Mouse (Mus musculus) neural tube, embryonic 13.5 days (tissue): ENCODE results near the gene Adgrg5. TPM values are rescaled to one million over a fixed set of nuclear protein-coding genes. Genes with fewer than 3 reads are reported as not detected.

Experiments used
- ATAC-seq: fragments of 200-750 bp; cut with Nextera tagmentation; 2 replicates; pipeline ENCODE4 v1.8.0; 2017; ENCODE audit warnings: low read depth, mild to moderate bottlenecking, moderate TSS enrichment, moderate library complexity
- H3K27ac ChIP-seq: fragments of 300-500 bp; sonication (generic); replicated peaks from 2 replicates; pipeline ENCODE4 v1.5.1; 2015; ENCODE audit warnings: moderate library complexity, mild to moderate bottlenecking, inconsistent platforms
- H3K27me3 ChIP-seq: fragments of 300-500 bp; sonication (generic); 2 replicates; pipeline ENCODE4 v1.6.1; 2015; ENCODE audit warnings: mild to moderate bottlenecking, inconsistent platforms
- H3K36me3 ChIP-seq: fragments of 300-500 bp; sonication (generic); 2 replicates; pipeline ENCODE4 v1.6.1; 2015; ENCODE audit warnings: mild to moderate bottlenecking, inconsistent platforms
- H3K4me1 ChIP-seq: fragments of 300-500 bp; sonication (generic); replicated peaks from 2 replicates; pipeline ENCODE4 v1.6.1; 2015; ENCODE audit warnings: inconsistent platforms
- H3K4me2 ChIP-seq: fragments of 300-500 bp; sonication (generic); 2 replicates; pipeline ENCODE4 v1.6.1; 2015; ENCODE audit warnings: inconsistent platforms, mild to moderate bottlenecking, moderate library complexity
- H3K4me3 ChIP-seq: fragments of 300-500 bp; sonication (generic); 2 replicates; pipeline ENCODE4 v1.5.1; 2015; ENCODE audit warnings: mild to moderate bottlenecking, inconsistent platforms
- H3K9ac ChIP-seq: fragments of 300-500 bp; sonication (generic); 2 replicates; pipeline ENCODE4 v1.6.1; 2015; ENCODE audit warnings: moderate library complexity, mild to moderate bottlenecking, inconsistent platforms
- H3K9me3 ChIP-seq: fragments of 300-500 bp; sonication (generic); 2 replicates; pipeline ENCODE4 v1.6.1; 2016; ENCODE audit warnings: inconsistent platforms
- WGBS: fragments of 180-500 bp; shearing (Covaris S2); methylation state at CpG from one replicate; pipeline ENCODE4 v1.1.7; 2015; 5-methylcytosine and 5-hydroxymethylcytosine counted together
- polyA plus RNA-seq: library from polyadenylated mRNA; unstranded; fragments of >200 nt; fragmentation: Nextera tagmentation; extraction: Ambion mirVana; gene quantifications from 2 replicates; pipeline ENCODE4 v1.2.1, GENCODE M21; 2015

The Adgrg5 gene
- polyA plus RNA-seq, 1 experiment from 2014 or later: 0.07 TPM

GRCm38 (mm10) chr8:94953624-94954367 lies 30.3 kb downstream of the Adgrg5 start:
- Histone ChIP-seq H3K27ac (no peak overlapping the region), H3K27me3 (no peaks in the 10 kb centered on the region), H3K36me3 (no peaks in the 10 kb centered on the region), H3K9me3 (no peaks in the 10 kb centered on the region), H3K4me3 (no peak overlapping the region), H3K4me2 (no peak overlapping the region), H3K4me1 (peaks cover 22% of the 10 kb centered on the region), H3K9ac (no peak overlapping the region)
- 70% methylated on average over 7 of the region's 7 CpGs for WGBS
- no peak for ATAC-seq

DNA sequence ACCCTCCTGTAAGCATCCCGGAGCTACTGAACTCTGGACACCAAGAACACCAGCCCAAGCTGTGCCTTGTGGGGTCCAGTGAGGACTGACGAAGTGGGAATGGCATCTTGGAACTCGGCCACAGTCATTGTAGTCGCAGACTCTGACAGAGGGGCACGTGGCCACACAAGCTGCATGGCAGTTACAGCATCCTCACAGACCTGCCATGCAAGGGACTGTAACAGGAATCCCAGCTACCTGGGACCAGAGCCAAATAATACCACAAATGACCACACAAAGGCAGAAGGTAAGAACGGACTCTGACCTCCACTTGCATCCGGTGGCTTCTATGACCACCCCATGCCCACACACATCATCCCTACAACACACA lies 30.9 kb downstream of the Adgrg5 start:
- peaks cover 22% of the 10 kb centered on the region for H3K4me1 ChIP-seq
- no peak overlapping the region for H3K9ac ChIP-seq
- H3K9me3 ChIP-seq: no peaks in the 10 kb centered on the region
- H3K27me3 ChIP-seq: no peaks in the 10 kb centered on the region
- ATAC-seq: peak; percentile 34; the same call in 1 of the 2 replicates
- no peak overlapping the region for H3K4me2 ChIP-seq
- H3K36me3 ChIP-seq: no peaks in the 10 kb centered on the region
- no peak overlapping the region; the same call in 1 of the 2 replicates for H3K27ac ChIP-seq
- no peak overlapping the region for H3K4me3 ChIP-seq
- 64% methylated on average over 7 of the region's 7 CpGs for WGBS

GRCm38 (mm10) chr8:94954921-94955758 lies 31.6 kb downstream of the Adgrg5 start:
- no peak for ATAC-seq
- H3K9ac ChIP-seq: no peak overlapping the region
- no peaks in the 10 kb centered on the region for H3K9me3 ChIP-seq
- no peaks in the 10 kb centered on the region for H3K27me3 ChIP-seq
- H3K27ac ChIP-seq: no peak overlapping the region; the same call in 1 of the 2 replicates
- no peaks in the 10 kb centered on the region for H3K36me3 ChIP-seq
- no peak overlapping the region for H3K4me2 ChIP-seq
- no peak overlapping the region for H3K4me3 ChIP-seq
- 33% methylated on average over 9 of the region's 9 CpGs for WGBS
- H3K4me1 ChIP-seq: peaks cover 22% of the 10 kb centered on the region

- no peak overlapping the region for H3K27ac ChIP-seq
- peaks cover 16% of the 10 kb centered on the region for H3K4me1 ChIP-seq
- no peak overlapping the region for H3K9ac ChIP-seq
- H3K4me3 ChIP-seq: no peak overlapping the region
- ATAC-seq: no peak
- H3K9me3 ChIP-seq: no peaks in the 10 kb centered on the region
- no peaks in the 10 kb centered on the region for H3K36me3 ChIP-seq
- H3K4me2 ChIP-seq: no peak overlapping the region
- 87% methylated on average over 1 of the region's 1 CpGs for WGBS
- H3K27me3 ChIP-seq: no peaks in the 10 kb centered on the region
Observed at GRCm38 (mm10) chr8:94956078-94956574, 32.6 kb downstream of the Adgrg5 start.

GRCm38 (mm10) chr8:94962201-94962600 lies 38.7 kb downstream of the Adgrg5 start:
- Histone ChIP-seq H3K36me3 (no peaks in the 10 kb centered on the region), H3K4me1 (peaks cover 8% of the 10 kb centered on the region; the same call in 1 of the 2 replicates), H3K4me2 (no peak overlapping the region), H3K27ac (no peak overlapping the region), H3K4me3 (no peak overlapping the region), H3K9ac (no peak overlapping the region), H3K27me3 (no peaks in the 10 kb centered on the region), H3K9me3 (no peaks in the 10 kb centered on the region)
- ATAC-seq: no peak
- 79% methylated on average over 1 of the region's 1 CpGs for WGBS

GRCm38 (mm10) chr8:94964828-94965227 lies 41.3 kb downstream of the Adgrg5 start:
- no peaks in the 10 kb centered on the region for H3K9me3 ChIP-seq
- no peaks in the 10 kb centered on the region for H3K27me3 ChIP-seq
- no peak overlapping the region for H3K9ac ChIP-seq
- H3K4me3 ChIP-seq: no peak overlapping the region
- H3K4me1 ChIP-seq: peaks cover 9% of the 10 kb centered on the region; the same call in 1 of the 2 replicates
- no peak overlapping the region for H3K4me2 ChIP-seq
- no peak for ATAC-seq
- 57% methylated on average over 10 of the region's 10 CpGs for WGBS
- no peaks in the 10 kb centered on the region for H3K36me3 ChIP-seq
- no peak overlapping the region for H3K27ac ChIP-seq

DNA sequence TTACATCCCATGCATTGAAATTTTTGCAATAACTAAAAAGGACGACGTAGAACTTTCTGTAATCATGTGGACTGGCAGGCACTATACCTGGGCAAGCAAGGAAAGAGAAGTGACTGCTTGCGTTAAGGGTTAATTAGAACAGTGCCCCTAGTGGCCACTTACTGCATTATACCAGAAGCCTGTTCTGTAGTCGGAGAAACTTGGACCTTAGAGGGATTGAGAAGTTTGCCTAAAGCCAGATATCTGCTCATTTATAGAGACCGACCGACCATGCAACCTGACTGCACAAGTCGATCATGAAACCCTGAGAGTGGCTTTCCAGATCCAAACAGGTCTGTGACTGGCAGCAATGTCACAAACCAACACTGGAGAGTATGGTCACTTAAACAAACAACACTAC lies 43.1 kb downstream of the Adgrg5 start:
- Histone ChIP-seq H3K36me3 (no peaks in the 10 kb centered on the region), H3K4me1 (peaks cover 9% of the 10 kb centered on the region; the same call in 1 of the 2 replicates), H3K9ac (no peak overlapping the region), H3K27me3 (no peaks in the 10 kb centered on the region), H3K4me3 (no peak overlapping the region), H3K9me3 (no peaks in the 10 kb centered on the region), H3K4me2 (no peak overlapping the region), H3K27ac (no peak overlapping the region)
- ATAC-seq: no peak
- WGBS: 27% methylated on average over 7 of the region's 7 CpGs

GRCm38 (mm10) chr8:94967071-94967470 lies 43.6 kb downstream of the Adgrg5 start:
- no peaks in the 10 kb centered on the region for H3K27me3 ChIP-seq
- H3K36me3 ChIP-seq: no peaks in the 10 kb centered on the region
- H3K4me2 ChIP-seq: no peak overlapping the region
- peaks cover 9% of the 10 kb centered on the region; the same call in 1 of the 2 replicates for H3K4me1 ChIP-seq
- no peak overlapping the region for H3K9ac ChIP-seq
- H3K9me3 ChIP-seq: no peaks in the 10 kb centered on the region
- no peak overlapping the region for H3K4me3 ChIP-seq
- ATAC-seq: no peak
- WGBS: 80% methylated on average over 4 of the region's 4 CpGs
- H3K27ac ChIP-seq: no peak overlapping the region

GRCm38 (mm10) chr8:94967554-94967953 lies 44.1 kb downstream of the Adgrg5 start:
- Histone ChIP-seq H3K9me3 (no peaks in the 10 kb centered on the region), H3K4me3 (no peak overlapping the region), H3K4me1 (peaks cover 9% of the 10 kb centered on the region; the same call in 1 of the 2 replicates), H3K36me3 (no peaks in the 10 kb centered on the region), H3K27ac (no peak overlapping the region), H3K27me3 (no peaks in the 10 kb centered on the region), H3K9ac (no peak overlapping the region), H3K4me2 (no peak overlapping the region)
- WGBS: 82% methylated on average over 3 of the region's 3 CpGs
- no peak for ATAC-seq

DNA sequence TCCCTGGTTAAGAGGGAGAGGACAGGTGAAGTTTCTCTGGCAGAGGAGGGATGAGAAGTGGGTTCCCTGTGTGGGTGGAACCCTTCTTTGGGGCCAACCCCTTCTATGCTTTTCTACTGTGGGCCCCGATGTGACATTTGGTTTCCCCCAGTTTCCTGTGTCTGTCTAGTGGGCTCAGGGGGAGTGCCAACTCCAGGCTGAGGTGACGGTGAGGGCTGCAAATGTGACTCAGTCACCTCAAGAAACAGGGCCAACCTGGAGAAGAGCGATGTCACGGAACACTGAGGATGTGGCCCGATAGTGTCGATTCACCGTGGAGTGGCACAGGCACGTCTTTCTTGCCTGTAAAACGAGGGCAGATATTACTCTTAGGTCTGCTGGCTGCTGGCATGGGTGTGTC lies 49.8 kb downstream of the Adgrg5 start:
- Histone ChIP-seq H3K9ac (no peak overlapping the region), H3K4me1 (peaks cover 18% of the 10 kb centered on the region), H3K27ac (no peak overlapping the region), H3K36me3 (no peaks in the 10 kb centered on the region), H3K4me2 (no peak overlapping the region), H3K9me3 (no peaks in the 10 kb centered on the region), H3K4me3 (no peak overlapping the region), H3K27me3 (no peaks in the 10 kb centered on the region; the same call in 1 of the 2 replicates)
- WGBS: 90% methylated on average over 9 of the region's 9 CpGs
- no peak for ATAC-seq

DNA sequence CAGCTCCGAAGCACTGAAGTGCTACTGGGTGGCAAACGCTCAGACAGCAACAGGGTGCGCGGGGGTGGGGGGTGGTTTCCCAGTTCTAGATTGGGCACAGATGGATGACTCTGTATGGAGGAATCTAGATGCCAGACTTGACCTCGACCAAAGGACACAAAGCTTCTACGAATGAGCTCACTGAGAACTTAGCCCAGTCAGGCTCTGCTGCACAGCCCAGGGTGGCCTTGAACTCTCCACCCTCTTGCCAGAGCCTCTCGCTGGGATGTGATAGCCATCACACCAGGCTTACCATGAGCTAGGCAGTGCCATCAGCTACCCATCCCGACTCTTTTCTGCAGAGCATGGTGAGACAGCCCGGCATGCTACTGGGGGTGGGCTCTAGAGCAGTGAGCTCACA lies 50.3 kb downstream of the Adgrg5 start:
- no peaks in the 10 kb centered on the region; the same call in 1 of the 2 replicates for H3K27me3 ChIP-seq
- WGBS: 83% methylated on average over 9 of the region's 9 CpGs
- H3K4me3 ChIP-seq: no peak overlapping the region
- no peaks in the 10 kb centered on the region for H3K9me3 ChIP-seq
- no peak overlapping the region for H3K9ac ChIP-seq
- H3K4me1 ChIP-seq: peaks cover 23% of the 10 kb centered on the region
- H3K27ac ChIP-seq: no peak overlapping the region
- no peak for ATAC-seq
- no peak overlapping the region for H3K4me2 ChIP-seq
- H3K36me3 ChIP-seq: no peaks in the 10 kb centered on the region

DNA sequence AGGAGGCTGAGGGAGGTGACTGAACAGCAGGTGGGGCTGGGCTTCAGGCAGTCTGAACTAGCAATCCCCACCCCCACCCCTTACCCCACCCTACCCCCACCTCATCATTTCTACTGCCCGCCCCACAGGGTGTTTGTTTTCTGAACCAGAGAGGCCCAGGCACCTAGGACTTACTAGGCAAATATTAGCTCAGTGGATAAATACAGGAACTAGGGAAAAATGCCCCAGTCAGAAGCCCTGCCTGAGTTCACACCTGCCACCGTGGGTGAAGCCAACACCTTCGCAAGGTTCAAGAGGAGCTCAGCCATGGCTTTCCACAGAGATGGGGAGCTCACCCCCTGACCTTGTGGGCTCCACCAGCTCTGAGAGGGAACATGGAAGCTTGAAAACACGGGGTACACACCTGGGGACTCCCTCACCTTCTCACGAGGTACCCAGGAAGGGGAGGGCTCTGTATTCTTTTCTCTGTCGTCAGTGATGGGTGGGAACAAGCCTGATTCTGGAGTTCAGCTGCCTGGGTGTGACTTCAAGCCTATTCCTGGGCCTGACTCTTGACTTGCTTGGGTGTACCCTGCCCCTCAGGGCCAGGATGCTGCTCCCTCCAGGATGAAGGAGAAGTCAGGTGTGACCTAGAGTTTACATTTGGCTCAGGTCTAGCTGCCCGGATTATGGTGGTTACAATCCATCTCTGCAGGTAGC lies 51.1 kb downstream of the Adgrg5 start, which contains the start of gene Adgrg1:
TSS of gene Adgrg1 (plus strand) at position 285 of the 699 bp plus-strand sequence.
- no peak within 1 kb of the TSS for H3K4me3 ChIP-seq
- 56% methylated on average over 7 of the region's 7 CpGs for WGBS

More for the DNA sequence above, 51.1 kb downstream of the Adgrg5 start, which contains the start of gene Adgrg1:
- no peaks in the 10 kb centered on the region; the same call in 1 of the 2 replicates for H3K27me3 ChIP-seq
- ATAC-seq: no peak
- H3K4me1 ChIP-seq: peaks cover 27% of the 10 kb centered on the region
- H3K4me2 ChIP-seq: no peak within 1 kb of the TSS
- H3K9ac ChIP-seq: no peak within 1 kb of the TSS
- H3K27ac ChIP-seq: no peak within 1 kb of the TSS
- H3K9me3 ChIP-seq: no peaks in the 10 kb centered on the region
- no peaks in the 10 kb centered on the region for H3K36me3 ChIP-seq
